Mouse (Mus musculus): ENCODE measurements at regions not wholly inside any gene's neighbourhood (a gene's known extent, or its start where the extent isn't known, plus 50 kb on each side); places are given as distances from the start of the nearest gene placed in this dataset.
"Not testable (repeated sequence)": the region's sequence is repeated elsewhere in the genome, so short reads cannot be mapped to it uniquely, and the experiment has no call there.

- no peaks in the 10 kb centered on the region for H3K27me3 ChIP-seq (replicated peaks; ENCODE audit: control insufficient read depth, insufficient read depth, low read length)
- no peak for ATAC-seq (replicated peaks; ENCODE audit: low FRiP score, low TSS enrichment, low read depth)
Observed at GRCm38 (mm10) chr16:71342777-71343176, 965.3 kb upstream of the Robo1 start.

GRCm38 (mm10) chr16:71344589-71344988 is 963.5 kb upstream of the Robo1 start:
- Histone ChIP-seq H3K4me2 (ENCODE audit: low read length) (no peak overlapping the region), H3K9me3 (ENCODE audit: control insufficient read depth, low read length) (no peaks in the 10 kb centered on the region), H3K27me3 (replicated peaks; ENCODE audit: control insufficient read depth, insufficient read depth, low read length) (no peaks in the 10 kb centered on the region), H3K9ac (ENCODE audit: low read length) (no peak overlapping the region), H3K4me3 (ENCODE audit: low read depth, low read length) (no peak overlapping the region), H3K36me3 (ENCODE audit: control insufficient read depth, insufficient read depth, low read length) (no peaks in the 10 kb centered on the region), H3K4me1 (replicated peaks; ENCODE audit: control insufficient read depth, insufficient read depth, low read length) (no peaks in the 10 kb centered on the region), H3K27ac (ENCODE audit: low read depth) (no peak overlapping the region)
- WGBS, result 88% methylated on average over 2 of the region's 2 CpGs
- ATAC-seq (replicated peaks; ENCODE audit: low FRiP score, low TSS enrichment, low read depth) (no peak), DNase-seq (ENCODE audit: low spot score) (no peak)

More at GRCm38 (mm10) chr16:71342777-71343176, 965.3 kb upstream of the Robo1 start:
- no peaks in the 10 kb centered on the region for H3K36me3 ChIP-seq (ENCODE audit: control insufficient read depth, insufficient read depth, low read length)
- no peak for DNase-seq (ENCODE audit: low spot score)
- H3K4me2 ChIP-seq (ENCODE audit: low read length), result no peak overlapping the region
- H3K9me3 ChIP-seq (ENCODE audit: control insufficient read depth, low read length), result no peaks in the 10 kb centered on the region
- H3K27ac ChIP-seq (ENCODE audit: low read depth), result no peak overlapping the region
- no peak overlapping the region for H3K4me3 ChIP-seq (ENCODE audit: low read depth, low read length)
- no peak overlapping the region for H3K9ac ChIP-seq (ENCODE audit: low read length)
- H3K4me1 ChIP-seq (replicated peaks; ENCODE audit: control insufficient read depth, insufficient read depth, low read length), result no peaks in the 10 kb centered on the region
- 89% methylated on average over 2 of the region's 2 CpGs for WGBS

DNA sequence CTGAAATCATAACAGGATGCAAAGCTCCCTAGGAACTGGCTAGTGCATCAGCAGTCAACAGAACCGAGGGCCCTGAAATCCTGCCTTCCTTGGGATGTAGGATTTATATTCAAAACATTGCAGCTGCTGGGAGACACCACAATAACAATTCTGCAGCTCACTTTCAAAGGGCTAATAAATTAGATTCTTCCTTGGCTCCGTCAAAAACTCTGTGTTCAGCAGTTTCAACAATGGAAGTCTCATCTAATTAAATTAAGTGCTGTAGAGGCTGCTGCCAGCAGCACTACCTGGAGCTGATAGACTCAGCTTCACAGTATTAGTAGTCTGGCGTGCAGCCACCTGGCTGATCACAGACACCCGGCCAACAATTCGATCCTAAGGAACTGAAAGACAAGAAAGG is 916.2 kb upstream of the Robo1 start:
- H3K4me2 ChIP-seq (ENCODE audit: low read length), result no peak overlapping the region
- H3K9ac ChIP-seq (ENCODE audit: low read length), result no peak overlapping the region
- ATAC-seq (replicated peaks; ENCODE audit: low FRiP score, low TSS enrichment, low read depth) (no peak), DNase-seq (ENCODE audit: low spot score) (peak; percentile 52)
- 30% methylated on average over 5 of the region's 5 CpGs for WGBS
- H3K4me1 ChIP-seq (replicated peaks; ENCODE audit: control insufficient read depth, insufficient read depth, low read length), result no peaks in the 10 kb centered on the region
- no peak overlapping the region for H3K4me3 ChIP-seq (ENCODE audit: low read depth, low read length)
- H3K36me3 ChIP-seq (ENCODE audit: control insufficient read depth, insufficient read depth, low read length), result no peaks in the 10 kb centered on the region
- no peaks in the 10 kb centered on the region for H3K27me3 ChIP-seq (replicated peaks; ENCODE audit: control insufficient read depth, insufficient read depth, low read length)
- no peak overlapping the region for H3K27ac ChIP-seq (ENCODE audit: low read depth)
- no peaks in the 10 kb centered on the region for H3K9me3 ChIP-seq (ENCODE audit: control insufficient read depth, low read length)

GRCm38 (mm10) chr16:71434791-71435190 is 873.3 kb upstream of the Robo1 start:
- not testable (repeated sequence) for H3K27ac ChIP-seq (ENCODE audit: low read depth); H3K4me3 ChIP-seq (ENCODE audit: low read depth, low read length); H3K36me3 ChIP-seq (ENCODE audit: control insufficient read depth, insufficient read depth, low read length); H3K4me2 ChIP-seq (ENCODE audit: low read length); H3K4me1 ChIP-seq (replicated peaks; ENCODE audit: control insufficient read depth, insufficient read depth, low read length); H3K27me3 ChIP-seq (replicated peaks; ENCODE audit: control insufficient read depth, insufficient read depth, low read length); H3K9ac ChIP-seq (ENCODE audit: low read length); H3K9me3 ChIP-seq (ENCODE audit: control insufficient read depth, low read length); ATAC-seq (replicated peaks; ENCODE audit: low FRiP score, low TSS enrichment, low read depth); DNase-seq (ENCODE audit: low spot score)
- 79% methylated on average over 3 of the region's 3 CpGs for WGBS

All from intestine, embryonic 14.5 days (tissue).